Mouse (Mus musculus): Measurements from ENCODE around the gene Fem1b.
A peak's percentile ranks its signal among the peaks of the same experiment; 100 is the strongest.
"Not testable (repeated sequence)": the region's sequence is repeated elsewhere in the genome, so short reads cannot be mapped to it uniquely, and the experiment has no call there.

Fem1b gene

GRCm38 (mm10) chr9:62827939-62828652, 16.4 kb upstream of the Fem1b start:
- peak in 1 of 2 experiments; percentile 24 for DNase-seq (ENCODE audit: low spot score in 2 of 2)

GRCm38 (mm10) chr9:62826456-62826855, 14.7 kb upstream of the Fem1b start:
- no peak for DNase-seq (ENCODE audit: low spot score in 2 of 2)

- DNase-seq (ENCODE audit: low spot score in 2 of 2), result no peak
Observed at GRCm38 (mm10) chr9:62825791-62826393, 14.2 kb upstream of the Fem1b start.

- no peak for DNase-seq (ENCODE audit: low spot score in 2 of 2)
Observed at GRCm38 (mm10) chr9:62821811-62822210, 10.1 kb upstream of the Fem1b start.

GRCm38 (mm10) chr9:62820829-62821228, 9.1 kb upstream of the Fem1b start:
- DNase-seq (ENCODE audit: low spot score in 2 of 2), result no peak

- not testable (repeated sequence) for DNase-seq (ENCODE audit: low spot score in 2 of 2)
Observed at GRCm38 (mm10) chr9:62819910-62820309, 8.2 kb upstream of the Fem1b start.

GRCm38 (mm10) chr9:62819494-62819893, 7.8 kb upstream of the Fem1b start:
- DNase-seq (ENCODE audit: low spot score in 2 of 2), result no peak

GRCm38 (mm10) chr9:62817828-62818614, 6.3 kb upstream of the Fem1b start:
- no peak for DNase-seq (ENCODE audit: low spot score in 2 of 2)

GRCm38 (mm10) chr9:62817099-62817571, 5.4 kb upstream of the Fem1b start:
- no peak for DNase-seq (ENCODE audit: low spot score in 2 of 2)

- DNase-seq (ENCODE audit: low spot score in 2 of 2), result no peak
Observed at GRCm38 (mm10) chr9:62816323-62817098, 4.8 kb upstream of the Fem1b start.

- DNase-seq (ENCODE audit: low spot score in 2 of 2), result no peak
Observed at GRCm38 (mm10) chr9:62814751-62815150, 3.0 kb upstream of the Fem1b start.

GRCm38 (mm10) chr9:62812216-62813049, 699 bp upstream of the Fem1b start:
- DNase-seq (ENCODE audit: low spot score in 2 of 2), result no peak

- no peak for DNase-seq (ENCODE audit: low spot score in 2 of 2)
Observed at GRCm38 (mm10) chr9:62810543-62811515, 905 bp downstream of the Fem1b start.

GRCm38 (mm10) chr9:62810095-62810494, 1.6 kb downstream of the Fem1b start:
- no peak for DNase-seq (ENCODE audit: low spot score in 2 of 2)

- DNase-seq (ENCODE audit: low spot score in 2 of 2), result not testable (repeated sequence)
Observed at GRCm38 (mm10) chr9:62799218-62799617, 12.5 kb downstream of the Fem1b start.

- DNase-seq (ENCODE audit: low spot score in 2 of 2), result no peak
Observed at GRCm38 (mm10) chr9:62789856-62790255, 21.9 kb downstream of the Fem1b start.

- DNase-seq (ENCODE audit: low spot score in 2 of 2), result peak; percentile 47 to 49
Observed at GRCm38 (mm10) chr9:62786721-62787120, 25.0 kb downstream of the Fem1b start.

- no peak for DNase-seq (ENCODE audit: low spot score in 2 of 2)
Observed at GRCm38 (mm10) chr9:62784233-62784632, 27.5 kb downstream of the Fem1b start.

GRCm38 (mm10) chr9:62782976-62783781, 28.6 kb downstream of the Fem1b start:
- peak; percentile 83 to 91 for DNase-seq (ENCODE audit: low spot score in 2 of 2)
